Mouse (Mus musculus) midbrain, postnatal 0 days (tissue): Measurements from ENCODE around the gene Plekho2. TPM values are rescaled to one million over a fixed set of nuclear protein-coding genes. Genes with fewer than 3 reads are reported as not detected.

Experiments
- ATAC-seq: fragments of 200-750 bp; cut with Nextera tagmentation; 2 replicates; pipeline ENCODE4 v1.8.0; 2017; ENCODE audit warnings: moderate number of reproducible peaks, mild to moderate bottlenecking, moderate TSS enrichment, moderate library complexity; ENCODE audit not compliant: low FRiP score
- DNase-seq: peaks from one replicate; pipeline ENCODE4 v3.0.0-alpha.2; 2015; ENCODE audit warnings: low spot score
- H3K27ac ChIP-seq: fragments of 300-500 bp; sonication (generic); 2 replicates; pipeline ENCODE4 v1.5.1; 2014; ENCODE audit warnings: low read depth, mild to moderate bottlenecking, low read length, mixed read lengths
- H3K27me3 ChIP-seq: fragments of 300-500 bp; sonication (generic); 2 replicates; pipeline ENCODE4 v1.6.1; 2014; ENCODE audit warnings: low read length, control low read depth, mixed read lengths; ENCODE audit not compliant: insufficient read depth
- H3K36me3 ChIP-seq: fragments of 300-500 bp; sonication (generic); 2 replicates; pipeline ENCODE4 v1.6.1; 2014; ENCODE audit warnings: low read length, control low read depth, mixed read lengths; ENCODE audit not compliant: insufficient read depth
- H3K4me1 ChIP-seq: fragments of 300-500 bp; sonication (generic); 2 replicates; pipeline ENCODE4 v1.6.1; 2014; ENCODE audit warnings: mild to moderate bottlenecking, control low read depth, antibody characterized with exemption, low read length, mixed read lengths; ENCODE audit not compliant: insufficient read depth
- H3K4me2 ChIP-seq: fragments of 300-500 bp; sonication (generic); 2 replicates; pipeline ENCODE4 v1.6.1; 2014; ENCODE audit warnings: low read depth, mild to moderate bottlenecking, low read length, mixed read lengths; ENCODE audit not compliant: poor library complexity, severe bottlenecking
- H3K4me3 ChIP-seq: fragments of 300-500 bp; sonication (generic); 2 replicates; pipeline ENCODE4 v1.5.1; 2014; ENCODE audit warnings: low read depth, mild to moderate bottlenecking, low read length, moderate library complexity
- H3K9ac ChIP-seq: fragments of 300-500 bp; sonication (generic); replicated peaks from 2 replicates; pipeline ENCODE4 v1.6.1; 2014; ENCODE audit warnings: mild to moderate bottlenecking, low read length, moderate library complexity, mixed read lengths; ENCODE audit not compliant: poor library complexity, severe bottlenecking
- H3K9me3 ChIP-seq: fragments of 300-500 bp; sonication (generic); 2 replicates; pipeline ENCODE4 v1.6.1; 2016; ENCODE audit warnings: low read length, control low read depth
- CTCF ChIP-seq: IDR thresholded peaks from 2 replicates; pipeline ENCODE4 v1.5.1; 2016; ENCODE audit warnings: antibody characterized with exemption, mild to moderate bottlenecking
- WGBS: fragments of 180-500 bp; shearing (Covaris S2); extraction: QIAGEN DNeasy Blood & Tissue Kit; methylation state at CpG from one replicate; pipeline ENCODE4 v1.1.7; 2014; 5-methylcytosine and 5-hydroxymethylcytosine counted together
- polyA plus RNA-seq: library from polyadenylated mRNA; unstranded; fragments of >200 nt; fragmentation: Nextera tagmentation; extraction: Ambion mirVana; gene quantifications from 2 replicates; pipeline ENCODE4 v1.2.1, GENCODE M21; 2015
- total RNA-seq: library from RNA; depleted of rRNA; stranded (reverse); fragments of >200 nt; gene quantifications from 2 replicates; pipeline ENCODE4 v1.2.3, GENCODE M21; 2014

The Plekho2 gene
- total and polyA plus RNA-seq, 2 experiments from 2014 or later: 3.1 to 9.0 TPM

- ATAC-seq: no peak
- DNase-seq: peak; percentile 76
- H3K4me2 ChIP-seq: no peak overlapping the region
- no peak overlapping the region for H3K4me3 ChIP-seq
- H3K9ac ChIP-seq: no peak overlapping the region
- no peaks in the 10 kb centered on the region for H3K27me3 ChIP-seq
- H3K9me3 ChIP-seq: no peaks in the 10 kb centered on the region
- no peak overlapping the region for H3K27ac ChIP-seq
- H3K36me3 ChIP-seq: no peaks in the 10 kb centered on the region
- no peaks in the 10 kb centered on the region for H3K4me1 ChIP-seq
- no peak for TF ChIP-seq CTCF
- WGBS: 83% methylated on average over 4 of the region's 4 CpGs
These were observed 18.8 kb downstream of the Plekho2 start for GRCm38 (mm10) chr9:65561016-65561415.

- ATAC-seq: no peak
- Histone ChIP-seq H3K4me3 (no peak overlapping the region), H3K36me3 (no peaks in the 10 kb centered on the region), H3K27ac (no peak overlapping the region), H3K27me3 (no peaks in the 10 kb centered on the region), H3K9me3 (no peaks in the 10 kb centered on the region), H3K4me2 (no peak overlapping the region), H3K9ac (no peak overlapping the region), H3K4me1 (no peaks in the 10 kb centered on the region)
- no peak for TF ChIP-seq CTCF
- WGBS: 95% methylated on average over 6 of the region's 6 CpGs
- no peak for DNase-seq
These were observed 21.0 kb downstream of the Plekho2 start for GRCm38 (mm10) chr9:65558806-65559205.

- DNase-seq (no peak), ATAC-seq (no peak)
- Histone ChIP-seq H3K36me3 (no peaks in the 10 kb centered on the region), H3K4me3 (no peak overlapping the region), H3K27ac (no peak overlapping the region), H3K4me1 (no peaks in the 10 kb centered on the region), H3K9me3 (no peaks in the 10 kb centered on the region), H3K4me2 (no peak overlapping the region), H3K9ac (no peak overlapping the region), H3K27me3 (no peaks in the 10 kb centered on the region)
- WGBS: 89% methylated on average over 5 of the region's 5 CpGs
- no peak for TF ChIP-seq CTCF
These were observed 22.9 kb downstream of the Plekho2 start for GRCm38 (mm10) chr9:65556979-65557378.

- 93% methylated on average over 8 of the region's 8 CpGs for WGBS
- Histone ChIP-seq H3K4me2 (no peak overlapping the region), H3K4me1 (no peaks in the 10 kb centered on the region), H3K36me3 (no peaks in the 10 kb centered on the region), H3K9ac (no peak overlapping the region), H3K4me3 (no peak overlapping the region), H3K27me3 (no peaks in the 10 kb centered on the region), H3K27ac (no peak overlapping the region), H3K9me3 (no peaks in the 10 kb centered on the region)
- DNase-seq: no peak
- no peak for TF ChIP-seq CTCF
- ATAC-seq: no peak
These were observed 23.5 kb downstream of the Plekho2 start for GRCm38 (mm10) chr9:65556349-65556748.

- no peak for TF ChIP-seq CTCF
These were observed 24.2 kb downstream of the Plekho2 start for GRCm38 (mm10) chr9:65555621-65556020.

GRCm38 (mm10) chr9:65555001-65555405 lies 24.8 kb downstream of the Plekho2 start:
- TF ChIP-seq CTCF: no peak
- Histone ChIP-seq H3K27me3 (no peaks in the 10 kb centered on the region), H3K9ac (no peak overlapping the region), H3K4me1 (no peaks in the 10 kb centered on the region), H3K4me2 (no peak overlapping the region), H3K4me3 (no peak overlapping the region), H3K36me3 (no peaks in the 10 kb centered on the region), H3K27ac (no peak overlapping the region), H3K9me3 (no peaks in the 10 kb centered on the region)
- DNase-seq (no peak), ATAC-seq (no peak)
- WGBS: 22% methylated on average over 5 of the region's 5 CpGs

More at GRCm38 (mm10) chr9:65555621-65556020, 24.2 kb downstream of the Plekho2 start:
- H3K27ac ChIP-seq: no peak overlapping the region
- H3K9me3 ChIP-seq: no peaks in the 10 kb centered on the region
- no peak overlapping the region for H3K9ac ChIP-seq
- ATAC-seq (no peak), DNase-seq (no peak)
- H3K4me1 ChIP-seq: no peaks in the 10 kb centered on the region
- H3K4me3 ChIP-seq: no peak overlapping the region
- no peaks in the 10 kb centered on the region for H3K36me3 ChIP-seq
- WGBS: 89% methylated on average over 4 of the region's 4 CpGs
- no peaks in the 10 kb centered on the region for H3K27me3 ChIP-seq
- no peak overlapping the region for H3K4me2 ChIP-seq
